Mouse (Mus musculus) stomach, embryonic 16.5 days (tissue): ENCODE data around the gene Prpf18. TPM values are rescaled to one million over a fixed set of nuclear protein-coding genes. Genes with fewer than 3 reads are reported as not detected.

ENCODE experiments used
- ATAC-seq: fragments of 200-750 bp; cut with Nextera tagmentation; 2 replicates; pipeline ENCODE4 v1.8.0; 2017; ENCODE audit warnings: moderate number of reproducible peaks, moderate TSS enrichment; ENCODE audit not compliant: insufficient read depth, low FRiP score
- H3K27ac ChIP-seq: fragments of 300-500 bp; sonication (generic); 2 replicates; pipeline ENCODE4 v1.5.1; 2014; ENCODE audit warnings: low read length
- H3K27me3 ChIP-seq: fragments of 300-500 bp; sonication (generic); 2 replicates; pipeline ENCODE4 v1.6.1; 2014; ENCODE audit warnings: low read length, control low read depth, mixed read lengths; ENCODE audit not compliant: control insufficient read depth, insufficient read depth
- H3K36me3 ChIP-seq: fragments of 300-500 bp; sonication (generic); 2 replicates; pipeline ENCODE4 v1.6.1; 2014; ENCODE audit warnings: low read length; ENCODE audit not compliant: control insufficient read depth, insufficient read depth
- H3K4me1 ChIP-seq: fragments of 300-500 bp; sonication (generic); 2 replicates; pipeline ENCODE4 v1.6.1; 2014; ENCODE audit warnings: low read length, control low read depth, mixed read lengths; ENCODE audit not compliant: control insufficient read depth, insufficient read depth
- H3K4me2 ChIP-seq: fragments of 300-500 bp; sonication (generic); 2 replicates; pipeline ENCODE4 v1.6.1; 2014; ENCODE audit warnings: low read depth, low read length, mixed read lengths
- H3K4me3 ChIP-seq: fragments of 300-500 bp; sonication (generic); replicated peaks from 2 replicates; pipeline ENCODE4 v1.5.1; 2014; ENCODE audit warnings: mild to moderate bottlenecking, low read length
- H3K9ac ChIP-seq: fragments of 300-500 bp; sonication (generic); 2 replicates; pipeline ENCODE4 v1.6.1; 2014; ENCODE audit warnings: low read length
- H3K9me3 ChIP-seq: fragments of 300-500 bp; sonication (generic); replicated peaks from 2 replicates; pipeline ENCODE4 v1.6.1; 2016; ENCODE audit warnings: low read length, control low read depth; ENCODE audit not compliant: control insufficient read depth
- WGBS: fragments of 180-500 bp; shearing (Covaris S2); extraction: QIAGEN DNeasy Blood & Tissue Kit; methylation state at CpG from one replicate; pipeline ENCODE4 v1.1.7; 2014; 5-methylcytosine and 5-hydroxymethylcytosine counted together
- polyA plus RNA-seq: library from polyadenylated mRNA; unstranded; fragments of >200 nt; fragmentation: Nextera tagmentation; extraction: Ambion mirVana; gene quantifications from 2 replicates; pipeline ENCODE4 v1.2.1, GENCODE M21; 2015

The Prpf18 gene
- polyA plus RNA-seq, 1 experiment from 2014 or later, result 33.8 TPM

DNA sequence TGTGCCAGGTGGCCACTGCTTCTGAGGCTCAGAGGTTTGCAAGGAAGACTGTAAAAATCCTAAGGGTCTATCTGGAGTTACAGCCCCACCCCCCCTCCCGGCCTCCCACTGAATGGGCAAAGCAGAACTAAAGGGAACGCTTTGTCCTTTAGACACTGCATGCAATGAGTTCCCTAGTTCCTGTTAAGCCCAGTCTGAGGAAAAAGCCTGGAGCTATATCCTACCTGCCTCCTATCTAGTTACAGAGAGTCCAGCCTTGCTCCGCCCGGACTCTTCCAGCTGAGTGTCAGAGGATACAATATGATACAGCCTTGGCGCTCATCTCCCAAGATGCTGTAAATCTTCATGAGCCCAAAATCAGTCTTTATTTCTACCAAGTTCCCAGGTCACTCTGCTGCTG is 77.7 kb downstream of the Prpf18 start:
- no peak for ATAC-seq
- WGBS, result 89% methylated on average over 5 of the region's 5 CpGs
- H3K4me1 ChIP-seq, result peaks cover 29% of the 10 kb centered on the region
- no peak overlapping the region for H3K27ac ChIP-seq
- H3K4me3 ChIP-seq, result no peak overlapping the region
- H3K36me3 ChIP-seq, result 0 out of 2 replicates have a peak, but pooled peaks cover 9% of the 10 kb centered on the region
- no peaks in the 10 kb centered on the region for H3K9me3 ChIP-seq
- H3K27me3 ChIP-seq, result no peaks in the 10 kb centered on the region
- H3K9ac ChIP-seq, result no peak overlapping the region
- H3K4me2 ChIP-seq, result no peak overlapping the region

GRCm38 (mm10) chr2:4573386-4573785 is 78.5 kb downstream of the Prpf18 start:
- no peak overlapping the region for H3K27ac ChIP-seq
- ATAC-seq, result no peak
- no peak overlapping the region for H3K4me3 ChIP-seq
- no peak overlapping the region for H3K4me2 ChIP-seq
- no peaks in the 10 kb centered on the region for H3K9me3 ChIP-seq
- 55% methylated on average over 4 of the region's 4 CpGs for WGBS
- peaks cover 20% of the 10 kb centered on the region for H3K4me1 ChIP-seq
- H3K36me3 ChIP-seq, result 0 out of 2 replicates have a peak, but pooled peaks cover 9% of the 10 kb centered on the region
- H3K27me3 ChIP-seq, result no peaks in the 10 kb centered on the region
- H3K9ac ChIP-seq, result no peak overlapping the region

GRCm38 (mm10) chr2:4572498-4573263 is 79.2 kb downstream of the Prpf18 start:
- H3K4me2 ChIP-seq, result no peak overlapping the region
- peaks cover 17% of the 10 kb centered on the region for H3K4me1 ChIP-seq
- H3K27ac ChIP-seq, result no peak overlapping the region
- H3K36me3 ChIP-seq, result 0 out of 2 replicates have a peak, but pooled peaks cover 9% of the 10 kb centered on the region
- WGBS, result 75% methylated on average over 7 of the region's 7 CpGs
- no peak overlapping the region for H3K9ac ChIP-seq
- no peak overlapping the region for H3K4me3 ChIP-seq
- H3K27me3 ChIP-seq, result no peaks in the 10 kb centered on the region
- no peaks in the 10 kb centered on the region for H3K9me3 ChIP-seq
- ATAC-seq, result no peak; the same call in 1 of the 2 replicates

Other genes with a start within 250 kb of the Prpf18 start
- gene Bend7, start 65.7 kb upstream of the Prpf18 start, polyA plus RNA-seq, result 2.9 and 3.6 TPM in 2 replicates
- 50.2 and 53.0 TPM in 2 replicates for gene Sephs1, start 229.5 kb upstream of the Prpf18 start, polyA plus RNA-seq